ENCODE assay signal across 14 mouse cellular contexts in genomic region chr1:193093596-193093995, GRCm38 (mm10). TPM values are rescaled to one million over a fixed set of nuclear protein-coding genes. Genes with fewer than 3 reads are reported as not detected.
"Had no signal": no experiment of that assay in that cellular context is flagged by ENCODE, and none has a peak within 500 bp of the region (broad histone marks: within the 10 kb centered on the region; RNA-seq: fewer than 3 reads in every experiment).

No protein-coding gene starts in this region.

- DNase-seq: gastrocnemius, postnatal 14 days; gastrocnemius, postnatal 36 days; heart, adult 11 months; heart, adult 2 months; heart, postnatal 14 days; heart, postnatal 36 days; kidney, adult 11 months; kidney, adult 2 months; kidney, postnatal 14 days; kidney, postnatal 36 days; layer of hippocampus, adult 9-11 months; layer of hippocampus, postnatal 36 days; left cerebral cortex, postnatal 4 days had no signal

RNA-seq across cellular contexts. Expression of gene Syt14, which starts 58.0 kb away (rescaled TPM):
- total RNA-seq: hematopoietic stem cell, adult 5-6 weeks had no signal
